Mouse (Mus musculus) liver, adult 2 months (tissue): Measurements from ENCODE around the gene Actn1. TPM values are rescaled to one million over a fixed set of nuclear protein-coding genes. Genes with fewer than 3 reads are reported as not detected.

ENCODE experiments used
- DNase-seq: peaks from one replicate; pipeline ENCODE4 v3.0.0-alpha.2; 2011; ENCODE audit warnings: low read depth, low spot score; ENCODE audit errors: extremely low read depth
- H3K27ac ChIP-seq: fragments of 200-500 bp; replicated peaks from 2 replicates; pipeline ENCODE4 v1.5.1; 2012; ENCODE audit warnings: low read depth, mild to moderate bottlenecking, control low read depth, inconsistent platforms, low read length; ENCODE audit not compliant: insufficient read depth
- H3K27me3 ChIP-seq: fragments of 200-500 bp; 2 replicates; pipeline ENCODE4 v1.6.1; 2012; ENCODE audit warnings: mild to moderate bottlenecking, moderate library complexity, low read length, inconsistent platforms; ENCODE audit not compliant: control insufficient read depth, insufficient read depth
- H3K36me3 ChIP-seq: fragments of 200-500 bp; 2 replicates; pipeline ENCODE4 v1.6.1; 2012; ENCODE audit warnings: low read length, inconsistent platforms; ENCODE audit not compliant: control insufficient read depth, insufficient read depth
- H3K4me1 ChIP-seq: fragments of 200-500 bp; 2 replicates; pipeline ENCODE4 v1.6.1; 2011; ENCODE audit warnings: low read length; ENCODE audit not compliant: control insufficient read depth, insufficient read depth
- H3K4me3 ChIP-seq: fragments of 200-500 bp; 2 replicates; pipeline ENCODE4 v1.5.1; 2011; ENCODE audit warnings: low read depth, mild to moderate bottlenecking, control low read depth, low read length, moderate library complexity; ENCODE audit not compliant: insufficient read depth
- H3K79me2 ChIP-seq: fragments of 200-500 bp; 2 replicates; pipeline ENCODE4 v1.6.1; 2012; ENCODE audit warnings: inconsistent platforms, mild to moderate bottlenecking, low read length, moderate library complexity; ENCODE audit not compliant: control insufficient read depth, insufficient read depth
- H3K9ac ChIP-seq: fragments of 200-500 bp; 2 replicates; pipeline ENCODE4 v1.6.1; 2012; ENCODE audit warnings: low read depth, mild to moderate bottlenecking, control low read depth, inconsistent platforms, low read length
- CTCF ChIP-seq: fragments of 200-500 bp; IDR thresholded peaks from 2 replicates; pipeline ENCODE4 v1.5.1; 2011; ENCODE audit warnings: low read depth, low read length, control low read depth
- POLR2A ChIP-seq: fragments of 200-500 bp; IDR thresholded peaks from 2 replicates; pipeline ENCODE4 v1.6.1; 2011; ENCODE audit warnings: low read length, control low read depth; ENCODE audit not compliant: insufficient read depth; ENCODE audit errors: extremely low read depth
- WGBS: fragments of 180-500 bp; shearing (Covaris S2); methylation state at CpG from one replicate; pipeline ENCODE4 v1.1.7; 2018; 5-methylcytosine and 5-hydroxymethylcytosine counted together
- polyA plus RNA-seq: library from polyadenylated mRNA; depleted of rRNA; stranded (reverse); fragments of >200 nt; gene quantifications from 2 replicates; pipeline ENCODE4 v1.2.3, GENCODE M21; 2012
- total RNA-seq: library from RNA; depleted of rRNA; stranded (reverse); fragments of >200 nt; gene quantifications from 2 replicates; pipeline ENCODE4 v1.2.3, GENCODE M21; 2014

Actn1 gene
- total and polyA plus RNA-seq, 2 experiments = 15.4 to 17.6 TPM

- Histone ChIP-seq H3K27ac (no peak overlapping the region), H3K9ac (no peak overlapping the region), H3K27me3 (no peaks in the 10 kb centered on the region), H3K4me3 (no peak overlapping the region), H3K36me3 (no peaks in the 10 kb centered on the region), H3K4me1 (peaks cover 23% of the 10 kb centered on the region), H3K79me2 (peaks cover 21% of the 10 kb centered on the region)
- TF ChIP-seq POLR2A = no peak
- TF ChIP-seq CTCF = no peak
- no peak for DNase-seq
- WGBS = 92% methylated on average over 4 of the region's 4 CpGs
Measured at GRCm38 (mm10) chr12:80232840-80233218, 27.3 kb downstream of the Actn1 start.

GRCm38 (mm10) chr12:80232076-80232839 lies 27.9 kb downstream of the Actn1 start:
- no peak for TF ChIP-seq CTCF
- Histone ChIP-seq H3K4me3 (no peak overlapping the region), H3K4me1 (peaks cover 23% of the 10 kb centered on the region), H3K27ac (peak overlapping the region; percentile 31; the same call in 1 of the 2 replicates), H3K27me3 (no peaks in the 10 kb centered on the region), H3K36me3 (no peaks in the 10 kb centered on the region), H3K79me2 (peaks cover 22% of the 10 kb centered on the region), H3K9ac (no peak overlapping the region)
- 75% methylated on average over 9 of the region's 9 CpGs for WGBS
- DNase-seq = peak; percentile 62

- H3K4me3 ChIP-seq = no peak overlapping the region
- peaks cover 23% of the 10 kb centered on the region for H3K4me1 ChIP-seq
- no peak for TF ChIP-seq POLR2A
- no peak for TF ChIP-seq CTCF
- H3K36me3 ChIP-seq = no peaks in the 10 kb centered on the region
- H3K27ac ChIP-seq = peak overlapping the region; percentile 31
- 34% methylated on average over 5 of the region's 5 CpGs for WGBS
- H3K9ac ChIP-seq = no peak overlapping the region
- DNase-seq = peak; percentile 34
- H3K79me2 ChIP-seq = peaks cover 29% of the 10 kb centered on the region
- H3K27me3 ChIP-seq = no peaks in the 10 kb centered on the region
Measured at GRCm38 (mm10) chr12:80231317-80231716, 28.9 kb downstream of the Actn1 start.

- Histone ChIP-seq H3K27me3 (no peaks in the 10 kb centered on the region), H3K79me2 (peaks cover 33% of the 10 kb centered on the region), H3K4me1 (peaks cover 23% of the 10 kb centered on the region), H3K9ac (0 out of 2 replicates have a peak overlapping the region, but pooled peaks have one; percentile 12), H3K27ac (peak overlapping the region; percentile 46), H3K36me3 (no peaks in the 10 kb centered on the region), H3K4me3 (no peak overlapping the region)
- DNase-seq = no peak
- 63% methylated on average over 5 of the region's 5 CpGs for WGBS
- TF ChIP-seq POLR2A (no peak), CTCF (no peak)
Measured at GRCm38 (mm10) chr12:80230854-80231253, 29.3 kb downstream of the Actn1 start.

- no peak overlapping the region for H3K4me3 ChIP-seq
- TF ChIP-seq POLR2A = no peak
- TF ChIP-seq CTCF = peak; percentile 46; the same call in 1 of the 2 replicates
- peaks cover 23% of the 10 kb centered on the region for H3K4me1 ChIP-seq
- peak; percentile 90 for DNase-seq
- H3K27me3 ChIP-seq = no peaks in the 10 kb centered on the region
- peaks cover 35% of the 10 kb centered on the region for H3K79me2 ChIP-seq
- H3K36me3 ChIP-seq = no peaks in the 10 kb centered on the region
- H3K27ac ChIP-seq = peak overlapping the region; percentile 86
- WGBS = 4% methylated on average over 10 of the region's 10 CpGs
- H3K9ac ChIP-seq = 0 out of 2 replicates have a peak overlapping the region, but pooled peaks have one; percentile 5
Measured at GRCm38 (mm10) chr12:80230111-80230700, 30.0 kb downstream of the Actn1 start.
